Mouse (Mus musculus) ES-E14 (cell line): Measurements from ENCODE around the gene Iqcc.

Source experiments
- CHD2 ChIP-seq: IDR thresholded peaks from 2 replicates; pipeline ENCODE4 v1.6.1; 2014; ENCODE audit warnings: mild to moderate bottlenecking, low read depth, low read length, inconsistent platforms
- HCFC1 ChIP-seq: IDR thresholded peaks from 2 replicates; pipeline ENCODE4 v1.6.1; 2012; ENCODE audit warnings: low read length, inconsistent platforms, borderline replicate concordance; ENCODE audit not compliant: insufficient read depth
- ZC3H11A ChIP-seq: IDR thresholded peaks from 2 replicates; pipeline ENCODE4 v1.6.1; 2012; ENCODE audit warnings: low read depth, mild to moderate bottlenecking, inconsistent platforms, low read length, borderline replicate concordance

DNA sequence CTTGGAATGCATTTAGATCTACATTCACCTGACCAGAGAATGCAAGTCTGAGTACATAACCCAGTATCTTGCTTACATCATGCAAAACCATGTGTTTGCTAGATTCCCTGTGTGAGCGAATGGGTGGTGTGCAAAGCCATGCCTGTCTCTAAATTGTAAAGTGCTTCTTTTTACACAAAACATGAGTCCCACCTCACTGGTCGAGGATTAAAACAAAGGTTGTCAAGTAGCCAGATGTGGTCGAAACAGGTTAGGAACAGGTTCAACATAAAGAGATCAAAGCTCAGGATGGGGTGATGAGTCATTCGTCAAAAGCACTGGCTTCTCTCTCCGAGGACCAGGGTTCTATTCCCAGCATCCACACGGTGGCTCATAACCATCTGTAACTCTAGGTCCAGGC lies 53.8 kb downstream of the Iqcc start:
- TF ChIP-seq ZC3H11A (no peak), HCFC1 (no peak), CHD2 (no peak)
